Mouse (Mus musculus) liver, embryonic 16.5 days (tissue): Measurements from ENCODE around the gene Diexf. TPM values are rescaled to one million over a fixed set of nuclear protein-coding genes. Genes with fewer than 3 reads are reported as not detected.

Experiments
- ATAC-seq: fragments of 200-750 bp; cut with Nextera tagmentation; 2 replicates; pipeline ENCODE4 v1.8.0; 2017; ENCODE audit warnings: low read depth, mild to moderate bottlenecking, moderate number of reproducible peaks, moderate library complexity
- H3K27ac ChIP-seq: fragments of 300-500 bp; sonication (generic); 2 replicates; pipeline ENCODE4 v1.5.1; 2014; ENCODE audit warnings: mild to moderate bottlenecking, low read length
- H3K27me3 ChIP-seq: fragments of 300-500 bp; sonication (generic); 2 replicates; pipeline ENCODE4 v1.6.1; 2014; ENCODE audit warnings: low read depth, low read length, mixed read lengths; ENCODE audit not compliant: control insufficient read depth, insufficient read depth
- H3K36me3 ChIP-seq: fragments of 300-500 bp; sonication (generic); 2 replicates; pipeline ENCODE4 v1.6.1; 2014; ENCODE audit warnings: mild to moderate bottlenecking; ENCODE audit not compliant: control insufficient read depth, insufficient read depth
- H3K4me1 ChIP-seq: fragments of 300-500 bp; sonication (generic); 2 replicates; pipeline ENCODE4 v1.6.1; 2014; ENCODE audit warnings: low read depth, low read length, mixed read lengths; ENCODE audit not compliant: control insufficient read depth
- H3K4me2 ChIP-seq: fragments of 300-500 bp; sonication (generic); 2 replicates; pipeline ENCODE4 v1.6.1; 2014; ENCODE audit warnings: low read depth, low read length, mixed read lengths
- H3K4me3 ChIP-seq: fragments of 300-500 bp; sonication (generic); 2 replicates; pipeline ENCODE4 v1.5.1; 2014; ENCODE audit warnings: low read depth, mild to moderate bottlenecking, low read length
- H3K9ac ChIP-seq: fragments of 300-500 bp; sonication (generic); 2 replicates; pipeline ENCODE4 v1.6.1; 2014; ENCODE audit warnings: low read depth, low read length
- H3K9me3 ChIP-seq: fragments of 300-500 bp; sonication (generic); replicated peaks from 2 replicates; pipeline ENCODE4 v1.6.1; 2016; ENCODE audit warnings: low read length; ENCODE audit not compliant: control insufficient read depth
- WGBS: fragments of 180-500 bp; shearing (Covaris S2); extraction: QIAGEN DNeasy Blood & Tissue Kit; methylation state at CpG from one replicate; pipeline ENCODE4 v1.1.7; 2014; ENCODE audit not compliant: insufficient replicate concordance; 5-methylcytosine and 5-hydroxymethylcytosine counted together
- polyA plus RNA-seq: library from polyadenylated mRNA; unstranded; fragments of >200 nt; fragmentation: Nextera tagmentation; extraction: Ambion mirVana; gene quantifications from 2 replicates; pipeline ENCODE4 v1.2.1, GENCODE M21; 2015

The Diexf gene
- polyA plus RNA-seq, 1 experiment from 2014 or later, result 3.1 TPM

DNA sequence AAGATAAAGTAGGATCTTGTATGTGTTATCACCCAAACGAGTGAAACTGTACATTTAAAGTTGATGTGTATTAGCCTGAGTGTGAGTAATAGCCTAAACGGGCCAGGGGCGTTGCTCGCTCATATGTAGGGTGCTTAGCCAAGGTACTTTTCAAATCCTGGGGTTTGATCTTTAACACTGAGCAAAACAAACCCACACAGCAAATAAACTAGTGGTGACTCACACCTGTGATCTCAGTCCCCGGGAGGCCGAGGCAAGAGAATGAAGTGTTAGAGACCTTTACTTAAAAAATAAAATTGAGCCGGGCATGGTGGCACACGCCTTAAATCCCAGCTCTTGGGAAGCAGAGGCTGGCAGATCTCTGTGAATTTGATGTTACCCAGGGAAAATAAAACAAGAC lies 767 bp upstream of the Diexf start:
- no peak overlapping the region; the same call in 1 of the 2 replicates for H3K4me3 ChIP-seq
- no peaks in the 10 kb centered on the region for H3K9me3 ChIP-seq
- no peaks in the 10 kb centered on the region; the same call in 1 of the 2 replicates for H3K36me3 ChIP-seq
- no peak overlapping the region for H3K27ac ChIP-seq
- H3K9ac ChIP-seq, result peak overlapping the region; percentile 47; the same call in 1 of the 2 replicates
- 69% methylated on average over 8 of the region's 8 CpGs for WGBS
- H3K27me3 ChIP-seq, result no peaks in the 10 kb centered on the region
- peaks cover 12% of the 10 kb centered on the region for H3K4me1 ChIP-seq
- H3K4me2 ChIP-seq, result peak overlapping the region; percentile 68
- ATAC-seq, result no peak

DNA sequence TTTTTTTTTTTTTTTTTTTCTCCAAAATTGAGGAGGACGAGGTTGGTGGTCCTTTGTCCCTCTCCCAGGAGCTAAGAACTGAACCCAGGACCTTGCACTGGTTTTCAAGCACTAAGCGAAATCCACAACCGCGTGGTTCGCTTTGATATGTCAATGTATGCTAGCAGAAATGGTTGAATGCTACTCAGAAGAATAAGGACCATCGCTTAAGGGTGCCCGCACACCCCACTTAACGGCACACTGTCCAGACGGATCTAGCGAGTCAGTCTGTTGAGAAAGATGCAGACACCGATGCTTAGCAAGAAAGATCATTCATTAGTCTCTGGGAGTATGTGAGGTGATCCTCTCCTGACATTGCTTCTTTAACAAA lies 369 bp upstream of the Diexf start:
- no peaks in the 10 kb centered on the region; the same call in 1 of the 2 replicates for H3K36me3 ChIP-seq
- peak overlapping the region; percentile 68 for H3K4me2 ChIP-seq
- whole genome bisulfite sequencing, result 36% methylated on average over 11 of the region's 11 CpGs
- H3K27me3 ChIP-seq, result no peaks in the 10 kb centered on the region
- H3K4me3 ChIP-seq, result peak overlapping the region; percentile 93
- H3K4me1 ChIP-seq, result peaks cover 12% of the 10 kb centered on the region
- ATAC-seq, result 0 out of 2 replicates have a peak, but pooled peaks have one; percentile 1
- H3K27ac ChIP-seq, result no peak overlapping the region
- no peaks in the 10 kb centered on the region for H3K9me3 ChIP-seq
- peak overlapping the region; percentile 47 for H3K9ac ChIP-seq

DNA sequence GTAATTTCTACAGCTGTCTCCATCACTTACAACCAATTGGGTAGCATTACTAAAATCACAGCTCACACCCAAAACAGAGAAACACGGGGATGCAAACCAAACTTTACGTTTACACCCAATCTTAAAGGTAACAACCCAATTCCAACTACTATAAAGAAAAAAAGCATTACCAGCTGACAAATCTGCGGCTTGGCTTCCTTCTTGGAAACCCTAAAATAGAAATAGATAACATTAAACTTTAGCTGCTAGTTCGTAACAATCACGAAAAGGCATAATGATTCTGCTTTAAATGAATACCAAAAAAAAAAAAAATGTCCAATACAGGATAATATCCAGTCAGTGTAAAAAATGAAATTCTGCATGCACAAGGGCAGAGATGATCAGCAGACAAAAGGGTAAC lies 751 bp downstream of the Diexf start:
- no peaks in the 10 kb centered on the region for H3K27me3 ChIP-seq
- H3K4me2 ChIP-seq, result peak overlapping the region; percentile 86
- ATAC-seq, result no peak
- peaks cover 12% of the 10 kb centered on the region for H3K4me1 ChIP-seq
- H3K4me3 ChIP-seq, result peak overlapping the region; percentile 93
- peak overlapping the region; percentile 60; the same call in 1 of the 2 replicates for H3K27ac ChIP-seq
- H3K9me3 ChIP-seq, result no peaks in the 10 kb centered on the region
- peaks cover 2% of the 10 kb centered on the region; the same call in 1 of the 2 replicates for H3K36me3 ChIP-seq
- peak overlapping the region; percentile 78 for H3K9ac ChIP-seq
- 11% methylated on average over 5 of the region's 5 CpGs for WGBS

DNA sequence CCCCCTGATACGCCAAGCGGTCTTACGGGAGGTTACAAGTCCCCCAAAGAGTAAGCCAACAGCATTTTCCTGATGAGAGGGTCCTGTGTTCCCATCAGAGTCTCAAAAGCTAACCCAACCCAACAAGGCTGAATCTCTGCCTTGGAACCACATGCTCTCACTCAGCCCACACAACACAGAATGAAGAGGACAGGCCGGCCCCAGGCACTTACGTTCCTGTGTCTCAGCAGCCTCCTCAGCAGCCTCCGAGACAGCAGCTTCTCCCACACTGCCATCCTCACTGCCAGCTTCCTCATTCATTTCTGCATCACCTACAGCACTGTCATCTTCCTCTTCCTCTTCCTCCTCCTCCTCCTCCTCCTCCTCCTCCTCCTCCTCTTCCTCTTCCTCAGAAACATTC lies 2.0 kb downstream of the Diexf start:
- 85% methylated on average over 6 of the region's 6 CpGs for WGBS
- Histone ChIP-seq H3K9ac (no peak overlapping the region), H3K4me2 (no peak overlapping the region), H3K36me3 (peaks cover 9% of the 10 kb centered on the region; the same call in 1 of the 2 replicates), H3K27ac (no peak overlapping the region), H3K9me3 (no peaks in the 10 kb centered on the region), H3K4me3 (no peak overlapping the region), H3K4me1 (peaks cover 12% of the 10 kb centered on the region), H3K27me3 (no peaks in the 10 kb centered on the region)
- no peak for ATAC-seq

DNA sequence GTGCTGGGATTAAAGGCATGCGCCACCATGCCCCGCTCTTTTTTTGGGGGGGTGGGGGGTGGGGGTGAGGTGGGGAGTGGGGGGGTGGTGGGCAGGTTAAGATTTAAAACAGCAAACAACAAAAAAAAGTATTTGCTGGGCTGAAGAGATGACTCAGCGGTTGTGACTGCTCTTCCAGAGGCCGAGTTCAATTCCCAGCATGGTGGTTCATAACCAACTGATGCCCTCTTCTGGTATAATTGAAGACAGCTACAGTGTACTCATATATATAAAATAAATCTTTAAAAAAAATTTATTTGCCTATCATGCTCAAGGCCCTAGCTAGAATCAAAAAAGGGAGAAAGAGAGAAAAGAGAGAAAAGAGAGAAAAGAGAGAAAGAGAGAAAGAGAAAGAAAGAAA lies 4.2 kb downstream of the Diexf start:
- Histone ChIP-seq H3K9me3 (no peaks in the 10 kb centered on the region), H3K4me2 (no peak overlapping the region), H3K4me3 (no peak overlapping the region), H3K27ac (no peak overlapping the region), H3K36me3 (peaks cover 25% of the 10 kb centered on the region), H3K9ac (no peak overlapping the region), H3K27me3 (no peaks in the 10 kb centered on the region), H3K4me1 (peaks cover 11% of the 10 kb centered on the region)
- no peak for ATAC-seq
- WGBS, result 68% methylated on average over 4 of the region's 4 CpGs

DNA sequence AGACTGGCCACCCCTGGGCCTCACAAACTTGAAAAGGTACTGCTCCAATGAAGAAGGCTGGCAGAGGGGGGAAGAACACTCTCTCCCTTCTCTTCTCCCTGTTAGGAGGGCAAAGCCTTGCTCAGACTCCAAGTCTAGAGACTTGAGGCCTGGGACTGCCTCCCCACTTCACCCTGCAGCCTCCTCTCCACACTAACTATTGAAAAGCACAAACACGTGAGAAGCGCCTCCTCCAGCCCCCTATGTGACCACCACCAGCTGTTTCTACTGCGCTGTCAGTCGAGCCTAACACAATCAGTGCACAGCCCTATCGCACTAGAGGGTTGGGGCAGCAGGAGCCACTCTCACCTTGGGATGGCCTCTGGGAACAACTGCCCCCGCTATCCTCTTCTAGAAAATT lies 6.8 kb downstream of the Diexf start:
- no peak for ATAC-seq
- Histone ChIP-seq H3K4me2 (no peak overlapping the region), H3K36me3 (peaks cover 37% of the 10 kb centered on the region), H3K4me1 (no peaks in the 10 kb centered on the region), H3K4me3 (no peak overlapping the region), H3K27ac (no peak overlapping the region), H3K9ac (no peak overlapping the region), H3K27me3 (no peaks in the 10 kb centered on the region), H3K9me3 (no peaks in the 10 kb centered on the region)
- WGBS, result 83% methylated on average over 6 of the region's 6 CpGs

DNA sequence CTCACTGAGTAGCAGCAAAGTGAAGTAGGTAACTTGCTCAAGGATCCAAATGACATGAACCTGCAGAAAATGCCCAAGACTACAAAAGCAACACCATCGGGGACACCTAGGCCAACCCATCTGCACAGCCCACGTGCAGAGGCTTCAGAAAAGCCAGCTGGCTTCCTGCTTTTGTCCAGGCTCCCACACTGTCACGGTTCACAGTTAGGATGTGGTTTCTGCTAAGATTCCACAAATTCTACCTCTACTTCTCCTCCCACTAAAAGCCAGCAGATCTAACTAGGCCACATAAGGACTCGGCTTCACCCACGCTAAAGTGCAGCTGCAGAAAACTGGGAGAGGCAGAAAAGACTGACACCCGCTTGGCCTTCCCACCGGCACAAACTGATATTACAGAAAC lies 7.3 kb downstream of the Diexf start:
- no peak overlapping the region for H3K4me3 ChIP-seq
- H3K27me3 ChIP-seq, result no peaks in the 10 kb centered on the region
- no peak overlapping the region for H3K4me2 ChIP-seq
- WGBS, result 68% methylated on average over 7 of the region's 7 CpGs
- no peaks in the 10 kb centered on the region for H3K9me3 ChIP-seq
- H3K36me3 ChIP-seq, result peaks cover 42% of the 10 kb centered on the region
- H3K27ac ChIP-seq, result no peak overlapping the region
- ATAC-seq, result no peak
- no peak overlapping the region for H3K9ac ChIP-seq
- no peaks in the 10 kb centered on the region for H3K4me1 ChIP-seq

DNA sequence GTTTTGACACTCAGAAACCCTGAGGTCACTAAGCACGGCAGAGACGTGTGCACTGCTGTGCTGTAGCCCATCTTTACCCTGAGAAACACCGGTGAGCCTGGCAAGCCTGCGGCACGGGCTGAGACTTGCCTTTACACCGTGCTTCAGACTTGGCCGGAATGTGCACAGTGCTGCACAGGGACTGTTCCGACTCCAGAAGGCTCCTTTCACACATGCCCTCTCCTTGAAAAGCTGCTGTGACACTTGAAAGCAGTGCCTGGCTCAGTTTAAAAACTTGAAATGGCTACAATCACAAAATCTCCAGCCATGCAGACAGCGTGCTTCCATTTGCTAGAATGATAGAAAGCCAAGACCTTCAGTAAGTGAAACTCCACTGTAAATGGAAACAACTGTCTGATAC lies 18.0 kb downstream of the Diexf start:
- Histone ChIP-seq H3K9ac (no peak overlapping the region), H3K4me3 (no peak overlapping the region), H3K36me3 (peaks cover 30% of the 10 kb centered on the region), H3K4me1 (no peaks in the 10 kb centered on the region), H3K27me3 (no peaks in the 10 kb centered on the region), H3K4me2 (no peak overlapping the region), H3K27ac (no peak overlapping the region), H3K9me3 (no peaks in the 10 kb centered on the region)
- ATAC-seq, result no peak
- 84% methylated on average over 9 of the region's 9 CpGs for WGBS

DNA sequence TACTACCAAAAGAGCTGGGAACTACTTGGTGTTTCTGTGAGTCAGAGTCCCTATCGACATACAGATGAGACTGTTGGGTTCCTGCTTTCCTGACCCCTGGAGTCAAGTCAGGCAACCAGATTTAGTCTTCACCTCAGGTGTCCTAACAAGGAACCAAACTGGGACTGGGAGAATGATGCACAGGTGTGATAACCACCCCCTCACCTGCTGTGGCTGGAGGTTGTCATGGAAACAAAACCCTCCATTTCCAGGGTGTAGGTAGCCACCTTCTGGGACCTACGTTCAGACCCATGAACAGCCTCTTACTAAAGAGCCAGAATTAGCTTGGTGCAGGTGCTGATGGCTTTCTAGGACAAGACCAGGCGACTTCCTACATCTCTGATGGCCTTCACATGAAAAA lies 27.1 kb downstream of the Diexf start:
- H3K4me2 ChIP-seq, result no peak overlapping the region
- no peak overlapping the region for H3K27ac ChIP-seq
- 63% methylated on average over 3 of the region's 3 CpGs for WGBS
- ATAC-seq, result no peak
- no peak overlapping the region for H3K9ac ChIP-seq
- no peaks in the 10 kb centered on the region for H3K27me3 ChIP-seq
- peaks cover 3% of the 10 kb centered on the region; the same call in 1 of the 2 replicates for H3K36me3 ChIP-seq
- H3K4me1 ChIP-seq, result no peaks in the 10 kb centered on the region
- H3K9me3 ChIP-seq, result no peaks in the 10 kb centered on the region
- H3K4me3 ChIP-seq, result no peak overlapping the region
